Mouse (Mus musculus): Measurements from ENCODE around the gene Hipk3. TPM values are rescaled to one million over a fixed set of nuclear protein-coding genes. Genes with fewer than 3 reads are reported as not detected.
A peak's percentile ranks its signal among the peaks of the same experiment; 100 is the strongest.

Gene Hipk3
- polyA plus RNA-seq, 1 experiment: 81.3 TPM

- Histone ChIP-seq H3K27ac (ENCODE audit: control insufficient read depth, insufficient read depth, low read depth, low read length) (no peak overlapping the region), H3K27me3 (ENCODE audit: control insufficient read depth, insufficient read depth, low read length) (no peaks in the 10 kb centered on the region), H3K4me1 (ENCODE audit: control insufficient read depth, insufficient read depth, low read length) (no peaks in the 10 kb centered on the region), H3K36me3 (ENCODE audit: control insufficient read depth, insufficient read depth, low read length) (no peaks in the 10 kb centered on the region), H3K4me3 (ENCODE audit: control insufficient read depth, low read depth, low read length) (no peak overlapping the region)
- TF ChIP-seq POLR2A (IDR thresholded peaks at IDR 0.05; ENCODE audit: control insufficient read depth, low read depth, low read length) (no peak), CTCF (IDR thresholded peaks at IDR 0.05; ENCODE audit: control insufficient read depth, insufficient read depth, insufficient replicate concordance, low read depth, low read length) (no peak)
These were observed 74.8 kb downstream of the Hipk3 start for GRCm38 (mm10) chr2:104419411-104419810.

- no peak for TF ChIP-seq POLR2A (IDR thresholded peaks at IDR 0.05; ENCODE audit: control insufficient read depth, low read depth, low read length)
- no peak for TF ChIP-seq CTCF (IDR thresholded peaks at IDR 0.05; ENCODE audit: control insufficient read depth, insufficient read depth, insufficient replicate concordance, low read depth, low read length)
These were observed 81.2 kb downstream of the Hipk3 start for GRCm38 (mm10) chr2:104413011-104413410.

GRCm38 (mm10) chr2:104412496-104412895 lies 81.8 kb downstream of the Hipk3 start:
- Histone ChIP-seq H3K4me1 (ENCODE audit: control insufficient read depth, insufficient read depth, low read length) (peaks cover 13% of the 10 kb centered on the region), H3K4me3 (ENCODE audit: control insufficient read depth, low read depth, low read length) (no peak overlapping the region), H3K27ac (ENCODE audit: control insufficient read depth, insufficient read depth, low read depth, low read length) (no peak overlapping the region), H3K36me3 (ENCODE audit: control insufficient read depth, insufficient read depth, low read length) (no peaks in the 10 kb centered on the region), H3K27me3 (ENCODE audit: control insufficient read depth, insufficient read depth, low read length) (no peaks in the 10 kb centered on the region; the same call in 1 of the 2 replicates)
- TF ChIP-seq POLR2A (IDR thresholded peaks at IDR 0.05; ENCODE audit: control insufficient read depth, low read depth, low read length): no peak
- TF ChIP-seq CTCF (IDR thresholded peaks at IDR 0.05; ENCODE audit: control insufficient read depth, insufficient read depth, insufficient replicate concordance, low read depth, low read length): no peak

More at GRCm38 (mm10) chr2:104413011-104413410, 81.2 kb downstream of the Hipk3 start:
- peak overlapping the region; percentile 65 for H3K4me3 ChIP-seq (ENCODE audit: control insufficient read depth, low read depth, low read length)
- no peaks in the 10 kb centered on the region for H3K36me3 ChIP-seq (ENCODE audit: control insufficient read depth, insufficient read depth, low read length)
- H3K27ac ChIP-seq (ENCODE audit: control insufficient read depth, insufficient read depth, low read depth, low read length): no peak overlapping the region
- H3K27me3 ChIP-seq (ENCODE audit: control insufficient read depth, insufficient read depth, low read length): no peaks in the 10 kb centered on the region; the same call in 1 of the 2 replicates
- H3K4me1 ChIP-seq (ENCODE audit: control insufficient read depth, insufficient read depth, low read length): peaks cover 13% of the 10 kb centered on the region

- TF ChIP-seq CTCF (IDR thresholded peaks at IDR 0.05; ENCODE audit: control insufficient read depth, insufficient read depth, insufficient replicate concordance, low read depth, low read length): no peak
- TF ChIP-seq POLR2A (IDR thresholded peaks at IDR 0.05; ENCODE audit: control insufficient read depth, low read depth, low read length): no peak
- H3K4me1 ChIP-seq (ENCODE audit: control insufficient read depth, insufficient read depth, low read length): peaks cover 13% of the 10 kb centered on the region
- H3K4me3 ChIP-seq (ENCODE audit: control insufficient read depth, low read depth, low read length): no peak overlapping the region
- no peaks in the 10 kb centered on the region; the same call in 1 of the 2 replicates for H3K27me3 ChIP-seq (ENCODE audit: control insufficient read depth, insufficient read depth, low read length)
- H3K27ac ChIP-seq (ENCODE audit: control insufficient read depth, insufficient read depth, low read depth, low read length): no peak overlapping the region
- no peaks in the 10 kb centered on the region for H3K36me3 ChIP-seq (ENCODE audit: control insufficient read depth, insufficient read depth, low read length)
These were observed 82.4 kb downstream of the Hipk3 start for GRCm38 (mm10) chr2:104411806-104412205.

- Histone ChIP-seq H3K27ac (ENCODE audit: control insufficient read depth, insufficient read depth, low read depth, low read length) (no peak within 1 kb of the TSS), H3K4me3 (ENCODE audit: control insufficient read depth, low read depth, low read length) (peak within 1 kb of the TSS; percentile 83), H3K36me3 (ENCODE audit: control insufficient read depth, insufficient read depth, low read length) (no peaks in the 10 kb centered on the region), H3K27me3 (ENCODE audit: control insufficient read depth, insufficient read depth, low read length) (no peaks in the 10 kb centered on the region; the same call in 1 of the 2 replicates), H3K4me1 (ENCODE audit: control insufficient read depth, insufficient read depth, low read length) (peaks cover 13% of the 10 kb centered on the region)
- no peak for TF ChIP-seq CTCF (IDR thresholded peaks at IDR 0.05; ENCODE audit: control insufficient read depth, insufficient read depth, insufficient replicate concordance, low read depth, low read length)
- no peak for TF ChIP-seq POLR2A (IDR thresholded peaks at IDR 0.05; ENCODE audit: control insufficient read depth, low read depth, low read length)
These were observed 83.2 kb downstream of the Hipk3 start, which contains the start of gene D430041D05Rik for GRCm38 (mm10) chr2:104410963-104411545. D430041D05Rik (minus strand) TSS chr2:104411013.

- Histone ChIP-seq H3K4me3 (ENCODE audit: control insufficient read depth, low read depth, low read length) (peak overlapping the region; percentile 83), H3K36me3 (ENCODE audit: control insufficient read depth, insufficient read depth, low read length) (no peaks in the 10 kb centered on the region), H3K4me1 (ENCODE audit: control insufficient read depth, insufficient read depth, low read length) (peaks cover 13% of the 10 kb centered on the region), H3K27ac (ENCODE audit: control insufficient read depth, insufficient read depth, low read depth, low read length) (no peak overlapping the region), H3K27me3 (ENCODE audit: control insufficient read depth, insufficient read depth, low read length) (no peaks in the 10 kb centered on the region; the same call in 1 of the 2 replicates)
- no peak for TF ChIP-seq CTCF (IDR thresholded peaks at IDR 0.05; ENCODE audit: control insufficient read depth, insufficient read depth, insufficient replicate concordance, low read depth, low read length)
- TF ChIP-seq POLR2A (IDR thresholded peaks at IDR 0.05; ENCODE audit: control insufficient read depth, low read depth, low read length): no peak
These were observed 84.1 kb downstream of the Hipk3 start for GRCm38 (mm10) chr2:104409851-104410821.

GRCm38 (mm10) chr2:104408351-104408750 lies 85.9 kb downstream of the Hipk3 start:
- H3K27me3 ChIP-seq (ENCODE audit: control insufficient read depth, insufficient read depth, low read length): no peaks in the 10 kb centered on the region; the same call in 1 of the 2 replicates
- TF ChIP-seq POLR2A (IDR thresholded peaks at IDR 0.05; ENCODE audit: control insufficient read depth, low read depth, low read length) (no peak), CTCF (IDR thresholded peaks at IDR 0.05; ENCODE audit: control insufficient read depth, insufficient read depth, insufficient replicate concordance, low read depth, low read length) (no peak)
- no peak overlapping the region for H3K27ac ChIP-seq (ENCODE audit: control insufficient read depth, insufficient read depth, low read depth, low read length)
- H3K4me1 ChIP-seq (ENCODE audit: control insufficient read depth, insufficient read depth, low read length): peaks cover 13% of the 10 kb centered on the region
- no peaks in the 10 kb centered on the region for H3K36me3 ChIP-seq (ENCODE audit: control insufficient read depth, insufficient read depth, low read length)
- H3K4me3 ChIP-seq (ENCODE audit: control insufficient read depth, low read depth, low read length): no peak overlapping the region
